Mouse (Mus musculus) lung, adult 2 months (tissue): ENCODE data around the gene Hdgfl2.

ENCODE experiments used
- CTCF ChIP-seq: fragments of 200-500 bp; IDR thresholded peaks from 2 replicates; pipeline ENCODE4 v1.5.1; 2011; ENCODE audit warnings: mild to moderate bottlenecking, low read length, control low read depth; ENCODE audit not compliant: insufficient read depth
- POLR2A ChIP-seq: fragments of 200-500 bp; IDR thresholded peaks from 2 replicates; pipeline ENCODE4 v1.6.1; 2011; ENCODE audit warnings: low read depth, mild to moderate bottlenecking, control low read depth, low read length, borderline replicate concordance; ENCODE audit errors: extremely low read depth

GRCm38 (mm10) chr17:56107736-56108135, 28.3 kb downstream of the Hdgfl2 start:
- TF ChIP-seq POLR2A (no peak), CTCF (no peak)
